Mouse (Mus musculus): ENCODE measurements at regions not wholly inside any gene's neighbourhood (a gene's known extent, or its start where the extent isn't known, plus 50 kb on each side); places are given as distances from the start of the nearest gene placed in this dataset.

GRCm38 (mm10) chr8:128141290-128141966 lies 217.0 kb upstream of the Nrp1 start:
- no peak for DNase-seq (ENCODE audit: low spot score)
- no peaks in the 10 kb centered on the region for H3K36me3 ChIP-seq
- H3K4me3 ChIP-seq: no peak overlapping the region
- H3K9me3 ChIP-seq (replicated peaks): no peaks in the 10 kb centered on the region
- 86% methylated on average over 4 of the region's 4 CpGs for WGBS
- H3K27ac ChIP-seq: no peak overlapping the region
- no peaks in the 10 kb centered on the region for H3K4me1 ChIP-seq
- H3K27me3 ChIP-seq (ENCODE audit: low read depth, poor library complexity, severe bottlenecking): no peaks in the 10 kb centered on the region

GRCm38 (mm10) chr8:128148351-128148942 lies 210.0 kb upstream of the Nrp1 start:
- no peak overlapping the region for H3K27ac ChIP-seq
- no peaks in the 10 kb centered on the region for H3K4me1 ChIP-seq
- no peak overlapping the region for H3K4me3 ChIP-seq
- H3K36me3 ChIP-seq: no peaks in the 10 kb centered on the region
- no peak for DNase-seq (ENCODE audit: low spot score)
- WGBS: 93% methylated on average over 3 of the region's 3 CpGs
- no peaks in the 10 kb centered on the region for H3K9me3 ChIP-seq (replicated peaks)
- H3K27me3 ChIP-seq (ENCODE audit: low read depth, poor library complexity, severe bottlenecking): no peaks in the 10 kb centered on the region

GRCm38 (mm10) chr8:128155604-128156003 lies 202.8 kb upstream of the Nrp1 start:
- Histone ChIP-seq H3K9me3 (replicated peaks) (no peaks in the 10 kb centered on the region), H3K36me3 (no peaks in the 10 kb centered on the region), H3K4me3 (no peak overlapping the region), H3K4me1 (peaks cover 11% of the 10 kb centered on the region), H3K27ac (no peak overlapping the region), H3K27me3 (ENCODE audit: low read depth, poor library complexity, severe bottlenecking) (no peaks in the 10 kb centered on the region)
- DNase-seq (ENCODE audit: low spot score): no peak

- Histone ChIP-seq H3K27me3 (ENCODE audit: low read depth, poor library complexity, severe bottlenecking) (no peaks in the 10 kb centered on the region), H3K36me3 (no peaks in the 10 kb centered on the region), H3K4me3 (no peak overlapping the region), H3K9me3 (replicated peaks) (no peaks in the 10 kb centered on the region), H3K4me1 (peaks cover 11% of the 10 kb centered on the region), H3K27ac (peak overlapping the region; percentile 50; the same call in 1 of the 2 replicates)
- peak; percentile 34 for DNase-seq (ENCODE audit: low spot score)
- WGBS: 24% methylated on average over 3 of the region's 3 CpGs
Measured at GRCm38 (mm10) chr8:128156221-128156620, 202.2 kb upstream of the Nrp1 start.

GRCm38 (mm10) chr8:128162857-128163256 lies 195.5 kb upstream of the Nrp1 start:
- no peak overlapping the region for H3K4me3 ChIP-seq
- H3K27ac ChIP-seq: no peak overlapping the region
- H3K36me3 ChIP-seq: no peaks in the 10 kb centered on the region
- H3K4me1 ChIP-seq: no peaks in the 10 kb centered on the region
- H3K9me3 ChIP-seq (replicated peaks): no peaks in the 10 kb centered on the region
- no peak for DNase-seq (ENCODE audit: low spot score)
- H3K27me3 ChIP-seq (ENCODE audit: low read depth, poor library complexity, severe bottlenecking): no peaks in the 10 kb centered on the region

GRCm38 (mm10) chr8:128164976-128165375 lies 193.4 kb upstream of the Nrp1 start:
- Histone ChIP-seq H3K9me3 (replicated peaks) (no peaks in the 10 kb centered on the region), H3K4me1 (peaks cover 10% of the 10 kb centered on the region; the same call in 1 of the 2 replicates), H3K27ac (no peak overlapping the region), H3K27me3 (ENCODE audit: low read depth, poor library complexity, severe bottlenecking) (no peaks in the 10 kb centered on the region), H3K36me3 (no peaks in the 10 kb centered on the region), H3K4me3 (no peak overlapping the region)
- DNase-seq (ENCODE audit: low spot score): no peak
- 89% methylated on average over 5 of the region's 5 CpGs for WGBS

GRCm38 (mm10) chr8:128165591-128165990 lies 192.8 kb upstream of the Nrp1 start:
- Histone ChIP-seq H3K36me3 (no peaks in the 10 kb centered on the region), H3K4me1 (peaks cover 10% of the 10 kb centered on the region; the same call in 1 of the 2 replicates), H3K27me3 (ENCODE audit: low read depth, poor library complexity, severe bottlenecking) (no peaks in the 10 kb centered on the region), H3K4me3 (no peak overlapping the region), H3K27ac (no peak overlapping the region), H3K9me3 (replicated peaks) (no peaks in the 10 kb centered on the region)
- no peak for DNase-seq (ENCODE audit: low spot score)
- WGBS: 94% methylated on average over 2 of the region's 2 CpGs

- DNase-seq (ENCODE audit: low spot score): no peak
- no peaks in the 10 kb centered on the region for H3K9me3 ChIP-seq (replicated peaks)
- peaks cover 10% of the 10 kb centered on the region; the same call in 1 of the 2 replicates for H3K4me1 ChIP-seq
- H3K4me3 ChIP-seq: no peak overlapping the region
- H3K36me3 ChIP-seq: no peaks in the 10 kb centered on the region
- 90% methylated on average over 4 of the region's 4 CpGs for WGBS
- no peaks in the 10 kb centered on the region for H3K27me3 ChIP-seq (ENCODE audit: low read depth, poor library complexity, severe bottlenecking)
- H3K27ac ChIP-seq: no peak overlapping the region
Measured at GRCm38 (mm10) chr8:128166097-128166496, 192.3 kb upstream of the Nrp1 start.

- H3K4me3 ChIP-seq: no peak overlapping the region
- no peaks in the 10 kb centered on the region for H3K27me3 ChIP-seq (ENCODE audit: low read depth, poor library complexity, severe bottlenecking)
- DNase-seq (ENCODE audit: low spot score): no peak
- H3K4me1 ChIP-seq: peaks cover 10% of the 10 kb centered on the region; the same call in 1 of the 2 replicates
- WGBS: 91% methylated on average over 3 of the region's 3 CpGs
- no peaks in the 10 kb centered on the region for H3K36me3 ChIP-seq
- H3K27ac ChIP-seq: no peak overlapping the region
- H3K9me3 ChIP-seq (replicated peaks): no peaks in the 10 kb centered on the region
Measured at GRCm38 (mm10) chr8:128168819-128169218, 189.6 kb upstream of the Nrp1 start.

- peaks cover 10% of the 10 kb centered on the region; the same call in 1 of the 2 replicates for H3K4me1 ChIP-seq
- H3K9me3 ChIP-seq (replicated peaks): no peaks in the 10 kb centered on the region
- no peaks in the 10 kb centered on the region for H3K36me3 ChIP-seq
- no peak overlapping the region for H3K4me3 ChIP-seq
- no peak overlapping the region for H3K27ac ChIP-seq
- DNase-seq (ENCODE audit: low spot score): no peak
- WGBS: 43% methylated on average over 1 of the region's 1 CpGs
- no peaks in the 10 kb centered on the region for H3K27me3 ChIP-seq (ENCODE audit: low read depth, poor library complexity, severe bottlenecking)
Measured at GRCm38 (mm10) chr8:128171116-128171515, 187.3 kb upstream of the Nrp1 start.

- WGBS: 52% methylated on average over 5 of the region's 5 CpGs
- H3K27ac ChIP-seq: no peak overlapping the region
- no peak for DNase-seq (ENCODE audit: low spot score)
Measured at GRCm38 (mm10) chr8:128180214-128180613, 178.2 kb upstream of the Nrp1 start.

GRCm38 (mm10) chr8:128183081-128183480 lies 175.3 kb upstream of the Nrp1 start:
- H3K9me3 ChIP-seq (replicated peaks): no peaks in the 10 kb centered on the region
- H3K27me3 ChIP-seq (ENCODE audit: low read depth, poor library complexity, severe bottlenecking): peaks cover 12% of the 10 kb centered on the region; the same call in 1 of the 2 replicates
- peaks cover 33% of the 10 kb centered on the region for H3K4me1 ChIP-seq
- DNase-seq (ENCODE audit: low spot score): peak; percentile 49
- no peaks in the 10 kb centered on the region for H3K36me3 ChIP-seq
- H3K27ac ChIP-seq: peak overlapping the region; percentile 36; the same call in 1 of the 2 replicates
- 9% methylated on average over 4 of the region's 4 CpGs for WGBS
- H3K4me3 ChIP-seq: no peak overlapping the region

More at GRCm38 (mm10) chr8:128180214-128180613, 178.2 kb upstream of the Nrp1 start:
- Histone ChIP-seq H3K4me3 (no peak overlapping the region), H3K27me3 (ENCODE audit: low read depth, poor library complexity, severe bottlenecking) (peaks cover 12% of the 10 kb centered on the region; the same call in 1 of the 2 replicates), H3K4me1 (peaks cover 33% of the 10 kb centered on the region), H3K36me3 (no peaks in the 10 kb centered on the region), H3K9me3 (replicated peaks) (no peaks in the 10 kb centered on the region)

- H3K4me1 ChIP-seq: peaks cover 12% of the 10 kb centered on the region
- no peak overlapping the region for H3K4me3 ChIP-seq
- no peak overlapping the region for H3K27ac ChIP-seq
- H3K36me3 ChIP-seq: no peaks in the 10 kb centered on the region
- WGBS: 55% methylated on average over 6 of the region's 6 CpGs
- H3K27me3 ChIP-seq (ENCODE audit: low read depth, poor library complexity, severe bottlenecking): no peaks in the 10 kb centered on the region
- H3K9me3 ChIP-seq (replicated peaks): no peaks in the 10 kb centered on the region
- DNase-seq (ENCODE audit: low spot score): no peak
Measured at GRCm38 (mm10) chr8:128188321-128188720, 170.1 kb upstream of the Nrp1 start.

All from limb, embryonic 10.5 days (tissue).